Mouse (Mus musculus): ENCODE measurements at regions not wholly inside any gene's neighbourhood (a gene's known extent, or its start where the extent isn't known, plus 50 kb on each side); places are given as distances from the start of the nearest gene placed in this dataset.

- no peak for ATAC-seq
- WGBS (ENCODE audit: insufficient replicate concordance), result 40% methylated on average over 9 of the region's 9 CpGs
- Histone ChIP-seq H3K9ac (replicated peaks) (no peak overlapping the region), H3K4me2 (ENCODE audit: low read depth, low read length) (no peak overlapping the region), H3K27ac (ENCODE audit: low read depth) (no peak overlapping the region), H3K36me3 (replicated peaks; ENCODE audit: insufficient read depth, low read length) (no peaks in the 10 kb centered on the region), H3K9me3 (ENCODE audit: low read length) (no peaks in the 10 kb centered on the region), H3K27me3 (ENCODE audit: insufficient read depth, low read length) (no peaks in the 10 kb centered on the region), H3K4me1 (ENCODE audit: insufficient read depth) (no peaks in the 10 kb centered on the region), H3K4me3 (ENCODE audit: low read depth, low read length) (no peak overlapping the region)
- TF ChIP-seq EP300 (IDR thresholded peaks at IDR 0.05; ENCODE audit: low read depth) (no peak), CTCF (IDR thresholded peaks at IDR 0.05; ENCODE audit: low read depth) (no peak)
- DNase-seq, result no peak
These were observed 1097.2 kb downstream of the Synb start for GRCm38 (mm10) chr14:68196762-68197469.

DNA sequence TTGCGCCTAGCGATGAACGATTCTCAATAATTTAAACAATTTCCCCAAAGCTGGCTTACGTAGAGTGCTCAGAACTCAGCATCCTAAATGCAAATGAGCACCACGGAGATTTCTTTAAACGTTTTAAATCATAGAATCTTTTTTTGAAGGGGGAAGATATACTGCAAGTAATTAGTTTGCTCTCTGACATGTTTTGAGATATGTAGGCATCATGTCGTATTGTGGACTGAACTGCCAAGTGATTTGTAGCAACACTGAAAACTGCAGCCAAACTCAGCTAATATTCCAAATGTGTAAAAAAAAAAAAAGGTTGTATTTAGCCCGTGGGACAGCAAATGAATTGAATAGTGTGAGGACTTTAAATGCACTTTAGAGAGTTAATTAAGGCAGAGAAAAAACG lies 1097.9 kb downstream of the Synb start:
- Histone ChIP-seq H3K9ac (replicated peaks) (no peak overlapping the region), H3K27me3 (ENCODE audit: insufficient read depth, low read length) (no peaks in the 10 kb centered on the region), H3K27ac (ENCODE audit: low read depth) (no peak overlapping the region), H3K9me3 (ENCODE audit: low read length) (no peaks in the 10 kb centered on the region), H3K36me3 (replicated peaks; ENCODE audit: insufficient read depth, low read length) (no peaks in the 10 kb centered on the region), H3K4me2 (ENCODE audit: low read depth, low read length) (no peak overlapping the region), H3K4me3 (ENCODE audit: low read depth, low read length) (no peak overlapping the region), H3K4me1 (ENCODE audit: insufficient read depth) (no peaks in the 10 kb centered on the region)
- DNase-seq, result no peak
- WGBS (ENCODE audit: insufficient replicate concordance), result 66% methylated on average over 9 of the region's 9 CpGs
- TF ChIP-seq CTCF (IDR thresholded peaks at IDR 0.05; ENCODE audit: low read depth) (no peak), EP300 (IDR thresholded peaks at IDR 0.05; ENCODE audit: low read depth) (no peak)
- no peak for ATAC-seq

DNA sequence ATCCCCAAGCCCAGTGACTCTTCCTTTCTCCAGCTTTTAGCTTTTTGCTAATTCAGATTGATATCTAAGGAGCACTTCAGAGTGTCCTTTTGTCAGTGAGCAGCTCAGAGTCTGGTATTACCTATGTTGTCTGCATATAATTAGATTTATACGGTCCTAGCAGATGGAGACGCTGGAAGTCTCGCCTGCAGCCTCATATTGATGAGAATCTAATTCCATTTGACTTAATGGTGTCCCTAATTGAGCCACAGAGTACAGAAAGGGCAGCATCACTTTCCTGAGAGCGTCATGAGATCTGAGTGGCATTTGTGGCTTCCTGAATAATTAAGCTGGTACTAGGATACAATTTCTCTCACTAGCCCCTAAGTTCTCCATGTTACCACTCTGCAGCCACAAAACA lies 1104.2 kb downstream of the Synb start:
- TF ChIP-seq CTCF (IDR thresholded peaks at IDR 0.05; ENCODE audit: low read depth), result no peak
- TF ChIP-seq EP300 (IDR thresholded peaks at IDR 0.05; ENCODE audit: low read depth), result no peak
- Histone ChIP-seq H3K27ac (ENCODE audit: low read depth) (no peak overlapping the region), H3K4me2 (ENCODE audit: low read depth, low read length) (no peak overlapping the region), H3K9ac (replicated peaks) (no peak overlapping the region), H3K9me3 (ENCODE audit: low read length) (no peaks in the 10 kb centered on the region), H3K4me3 (ENCODE audit: low read depth, low read length) (no peak overlapping the region), H3K27me3 (ENCODE audit: insufficient read depth, low read length) (no peaks in the 10 kb centered on the region), H3K4me1 (ENCODE audit: insufficient read depth) (no peaks in the 10 kb centered on the region), H3K36me3 (replicated peaks; ENCODE audit: insufficient read depth, low read length) (no peaks in the 10 kb centered on the region)
- 63% methylated on average over 4 of the region's 4 CpGs for WGBS (ENCODE audit: insufficient replicate concordance)
- DNase-seq (no peak), ATAC-seq (no peak)

- H3K9ac ChIP-seq (replicated peaks), result no peak overlapping the region
- no peaks in the 10 kb centered on the region for H3K9me3 ChIP-seq (ENCODE audit: low read length)
- no peaks in the 10 kb centered on the region for H3K4me1 ChIP-seq (ENCODE audit: insufficient read depth)
- no peaks in the 10 kb centered on the region for H3K27me3 ChIP-seq (ENCODE audit: insufficient read depth, low read length)
- TF ChIP-seq CTCF (IDR thresholded peaks at IDR 0.05; ENCODE audit: low read depth), result no peak
- TF ChIP-seq EP300 (IDR thresholded peaks at IDR 0.05; ENCODE audit: low read depth), result no peak
- 56% methylated on average over 5 of the region's 5 CpGs for WGBS (ENCODE audit: insufficient replicate concordance)
- H3K36me3 ChIP-seq (replicated peaks; ENCODE audit: insufficient read depth, low read length), result no peaks in the 10 kb centered on the region
- H3K27ac ChIP-seq (ENCODE audit: low read depth), result no peak overlapping the region
- ATAC-seq (no peak), DNase-seq (no peak)
- H3K4me2 ChIP-seq (ENCODE audit: low read depth, low read length), result no peak overlapping the region
- no peak overlapping the region for H3K4me3 ChIP-seq (ENCODE audit: low read depth, low read length)
These were observed 1105.8 kb downstream of the Synb start for GRCm38 (mm10) chr14:68188325-68188724.

DNA sequence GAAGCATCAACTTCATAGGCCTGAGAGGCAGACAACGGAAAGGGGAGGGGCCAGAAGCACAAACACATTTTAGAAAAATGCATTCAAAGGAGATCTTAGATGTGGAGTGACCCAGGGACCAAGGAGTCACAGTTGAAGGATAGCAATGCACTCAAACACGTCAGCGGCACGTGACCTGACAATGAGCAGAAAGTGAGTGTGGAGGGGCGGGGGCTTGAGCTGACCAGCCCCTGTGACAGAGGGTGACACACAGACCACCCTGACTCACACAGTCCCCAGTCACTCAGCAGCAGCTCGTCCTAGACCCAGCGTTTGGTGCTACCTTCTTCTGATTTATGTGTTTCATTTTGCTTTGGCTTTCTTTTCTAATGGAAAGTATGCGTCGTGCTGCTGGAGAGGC lies 1111.5 kb downstream of the Synb start:
- Histone ChIP-seq H3K4me3 (ENCODE audit: low read depth, low read length) (no peak overlapping the region), H3K36me3 (replicated peaks; ENCODE audit: insufficient read depth, low read length) (no peaks in the 10 kb centered on the region), H3K4me1 (ENCODE audit: insufficient read depth) (no peaks in the 10 kb centered on the region), H3K27ac (ENCODE audit: low read depth) (no peak overlapping the region), H3K27me3 (ENCODE audit: insufficient read depth, low read length) (no peaks in the 10 kb centered on the region), H3K9ac (replicated peaks) (no peak overlapping the region), H3K4me2 (ENCODE audit: low read depth, low read length) (no peak overlapping the region), H3K9me3 (ENCODE audit: low read length) (no peaks in the 10 kb centered on the region)
- ATAC-seq (no peak), DNase-seq (no peak)
- no peak for TF ChIP-seq CTCF (IDR thresholded peaks at IDR 0.05; ENCODE audit: low read depth)
- WGBS (ENCODE audit: insufficient replicate concordance), result 56% methylated on average over 9 of the region's 9 CpGs

- no peaks in the 10 kb centered on the region for H3K27me3 ChIP-seq (ENCODE audit: insufficient read depth, low read length)
- H3K9ac ChIP-seq (replicated peaks), result no peak overlapping the region
- no peak for TF ChIP-seq CTCF (IDR thresholded peaks at IDR 0.05; ENCODE audit: low read depth)
- no peak overlapping the region for H3K27ac ChIP-seq (ENCODE audit: low read depth)
- ATAC-seq, result no peak
- DNase-seq, result no peak
- no peaks in the 10 kb centered on the region for H3K9me3 ChIP-seq (ENCODE audit: low read length)
- H3K4me1 ChIP-seq (ENCODE audit: insufficient read depth), result no peaks in the 10 kb centered on the region
- H3K36me3 ChIP-seq (replicated peaks; ENCODE audit: insufficient read depth, low read length), result no peaks in the 10 kb centered on the region
- no peak overlapping the region for H3K4me3 ChIP-seq (ENCODE audit: low read depth, low read length)
- no peak overlapping the region for H3K4me2 ChIP-seq (ENCODE audit: low read depth, low read length)
- WGBS (ENCODE audit: insufficient replicate concordance), result 74% methylated on average over 6 of the region's 6 CpGs
These were observed 1112.9 kb downstream of the Synb start for GRCm38 (mm10) chr14:68181168-68181567.
